Mouse (Mus musculus) hindbrain, embryonic 11.5 days (tissue): ENCODE measurements around the gene Pde10a. TPM values are rescaled to one million over a fixed set of nuclear protein-coding genes. Genes with fewer than 3 reads are reported as not detected.

ENCODE experiments used
- polyA plus RNA-seq: library from polyadenylated mRNA; unstranded; fragments of >200 nt; fragmentation: Nextera tagmentation; extraction: Ambion mirVana; gene quantifications from 2 replicates; pipeline ENCODE4 v1.2.1, GENCODE M21; 2014

Gene Pde10a
- polyA plus RNA-seq, 1 experiment from 2014 or later = 7.6 TPM

Other genes starting within 250 kb of the Pde10a start
- 116 and 125 TPM in 2 replicates for gene Mpc1, start 242.5 kb upstream of the Pde10a start, polyA plus RNA-seq
- 72.5 and 79.6 TPM in 2 replicates for gene Sft2d1, start 214.3 kb upstream of the Pde10a start, polyA plus RNA-seq
- gene Prr18, start 187.9 kb upstream of the Pde10a start, polyA plus RNA-seq = 1.5 TPM in 2 replicates
- 0.53 and 0.59 TPM in 2 replicates for gene T2, start 169.4 kb upstream of the Pde10a start, polyA plus RNA-seq
- 0.22 and 0.85 TPM in 2 replicates for gene T, start 90.9 kb upstream of the Pde10a start, polyA plus RNA-seq
- not detected in 2 replicates for gene Gm17087, start 41.6 kb downstream of the Pde10a start, polyA plus RNA-seq